Mouse (Mus musculus): ENCODE data around the gene Wdr26. TPM values are rescaled to one million over a fixed set of nuclear protein-coding genes. Genes with fewer than 3 reads are reported as not detected.

Wdr26 gene
- total and polyA plus RNA-seq, 2 experiments from 2014 or later: 40.1 to 47.4 TPM

GRCm38 (mm10) chr1:181214296-181215035 lies 2.7 kb upstream of the Wdr26 start:
- Histone ChIP-seq H3K4me3 (ENCODE audit: low read length) (no peak overlapping the region), H3K4me1 (ENCODE audit: insufficient read depth, low read length) (peaks cover 6% of the 10 kb centered on the region), H3K9me3 (ENCODE audit: low read length) (no peaks in the 10 kb centered on the region), H3K36me3 (ENCODE audit: insufficient read depth, low read length) (no peaks in the 10 kb centered on the region), H3K27ac (no peak overlapping the region), H3K4me2 (ENCODE audit: low read depth, low read length) (no peak overlapping the region), H3K9ac (replicated peaks; ENCODE audit: low read length) (no peak overlapping the region), H3K27me3 (ENCODE audit: insufficient read depth, low read length) (no peaks in the 10 kb centered on the region)
- WGBS: 87% methylated on average over 8 of the region's 8 CpGs
- ATAC-seq (no peak), DNase-seq (ENCODE audit: low spot score) (no peak)
- no peak for TF ChIP-seq CTCF (IDR thresholded peaks at IDR 0.05; ENCODE audit: low read depth)

- Histone ChIP-seq H3K4me2 (ENCODE audit: low read depth, low read length) (peak overlapping the region; percentile 86), H3K27me3 (ENCODE audit: insufficient read depth, low read length) (no peaks in the 10 kb centered on the region), H3K9ac (replicated peaks; ENCODE audit: low read length) (peak overlapping the region; percentile 99), H3K27ac (peak overlapping the region; percentile 93), H3K4me1 (ENCODE audit: insufficient read depth, low read length) (peaks cover 6% of the 10 kb centered on the region), H3K4me3 (ENCODE audit: low read length) (peak overlapping the region; percentile 97), H3K36me3 (ENCODE audit: insufficient read depth, low read length) (peaks cover 3% of the 10 kb centered on the region; the same call in 1 of the 2 replicates), H3K9me3 (ENCODE audit: low read length) (no peaks in the 10 kb centered on the region)
- 2% methylated on average over 24 of the region's 72 CpGs for WGBS
- DNase-seq (ENCODE audit: low spot score) (peak; percentile 36), ATAC-seq (peak; percentile 49)
- no peak for TF ChIP-seq CTCF (IDR thresholded peaks at IDR 0.05; ENCODE audit: low read depth)
Observed at GRCm38 (mm10) chr1:181211403-181211919, 340 bp downstream of the Wdr26 start.

DNA sequence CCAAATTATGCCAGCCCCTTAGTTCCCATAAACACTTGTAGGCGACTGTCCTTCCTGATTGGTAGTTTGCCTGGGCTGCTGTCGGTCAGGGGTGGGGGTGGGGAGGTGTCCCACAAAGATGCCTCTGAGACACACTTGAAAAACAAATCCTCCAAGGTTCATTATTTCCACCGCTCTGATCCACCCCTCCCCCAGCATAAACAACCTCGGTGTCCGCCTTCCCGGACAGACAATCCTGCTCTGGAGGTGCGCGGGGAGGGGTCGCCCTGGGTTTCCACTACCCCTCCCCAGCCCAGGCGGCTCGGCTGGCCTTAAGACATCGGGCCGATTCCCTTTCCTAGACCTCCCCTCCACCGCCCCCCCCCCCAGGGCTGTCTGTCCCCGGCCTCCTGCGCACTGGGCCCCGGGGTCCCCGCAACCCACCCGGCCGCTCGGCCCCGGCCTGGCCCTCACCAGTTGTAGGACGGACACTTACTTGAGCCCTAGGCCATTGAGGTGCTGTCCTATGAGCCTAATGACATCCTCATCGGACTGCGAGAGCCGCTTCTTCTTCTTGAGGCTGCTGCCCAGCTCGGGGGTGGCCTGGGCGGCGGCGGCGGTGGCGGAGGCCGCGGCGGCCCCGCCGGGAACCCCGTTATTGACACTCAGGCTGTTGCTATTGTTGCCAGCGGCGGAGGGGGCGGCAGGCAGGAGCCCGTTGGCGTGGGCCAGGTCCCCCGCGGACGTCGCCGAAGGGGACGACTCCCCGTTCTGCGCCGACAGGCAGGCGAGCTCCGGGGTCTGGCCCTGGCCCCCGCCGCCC lies 999 bp downstream of the Wdr26 start:
- DNase-seq (ENCODE audit: low spot score): peak; percentile 47
- H3K4me2 ChIP-seq (ENCODE audit: low read depth, low read length): peak overlapping the region; percentile 86
- H3K4me1 ChIP-seq (ENCODE audit: insufficient read depth, low read length): peaks cover 6% of the 10 kb centered on the region
- no peaks in the 10 kb centered on the region for H3K27me3 ChIP-seq (ENCODE audit: insufficient read depth, low read length)
- peak overlapping the region; percentile 99 for H3K9ac ChIP-seq (replicated peaks; ENCODE audit: low read length)
- peak overlapping the region; percentile 97 for H3K4me3 ChIP-seq (ENCODE audit: low read length)
- no peaks in the 10 kb centered on the region for H3K9me3 ChIP-seq (ENCODE audit: low read length)
- H3K36me3 ChIP-seq (ENCODE audit: insufficient read depth, low read length): peaks cover 3% of the 10 kb centered on the region; the same call in 1 of the 2 replicates
- no peak for TF ChIP-seq CTCF (IDR thresholded peaks at IDR 0.05; ENCODE audit: low read depth)
- H3K27ac ChIP-seq: peak overlapping the region; percentile 93
- WGBS: under 1% methylated on average over 45 of the region's 56 CpGs
- ATAC-seq: peak; percentile 46

GRCm38 (mm10) chr1:181210147-181210546 lies 1.7 kb downstream of the Wdr26 start:
- TF ChIP-seq CTCF (IDR thresholded peaks at IDR 0.05; ENCODE audit: low read depth): no peak
- peaks cover 6% of the 10 kb centered on the region for H3K4me1 ChIP-seq (ENCODE audit: insufficient read depth, low read length)
- 12% methylated on average over 4 of the region's 4 CpGs for WGBS
- 0 out of 2 replicates have a peak overlapping the region, but pooled peaks have one; percentile 93 for H3K27ac ChIP-seq
- ATAC-seq (no peak), DNase-seq (ENCODE audit: low spot score) (no peak)
- H3K4me2 ChIP-seq (ENCODE audit: low read depth, low read length): peak overlapping the region; percentile 86
- peak overlapping the region; percentile 97 for H3K4me3 ChIP-seq (ENCODE audit: low read length)
- H3K9me3 ChIP-seq (ENCODE audit: low read length): no peaks in the 10 kb centered on the region
- peak overlapping the region; percentile 99 for H3K9ac ChIP-seq (replicated peaks; ENCODE audit: low read length)
- no peaks in the 10 kb centered on the region for H3K27me3 ChIP-seq (ENCODE audit: insufficient read depth, low read length)
- H3K36me3 ChIP-seq (ENCODE audit: insufficient read depth, low read length): peaks cover 3% of the 10 kb centered on the region; the same call in 1 of the 2 replicates

GRCm38 (mm10) chr1:181199446-181199845 lies 12.4 kb downstream of the Wdr26 start:
- Histone ChIP-seq H3K27me3 (ENCODE audit: insufficient read depth, low read length) (no peaks in the 10 kb centered on the region), H3K4me1 (ENCODE audit: insufficient read depth, low read length) (no peaks in the 10 kb centered on the region)
- ATAC-seq: no peak

GRCm38 (mm10) chr1:181188925-181189324 lies 22.9 kb downstream of the Wdr26 start:
- H3K27ac ChIP-seq: no peak overlapping the region
- no peaks in the 10 kb centered on the region for H3K27me3 ChIP-seq (ENCODE audit: insufficient read depth, low read length)
- whole genome bisulfite sequencing: 97% methylated on average over 4 of the region's 4 CpGs
- H3K9me3 ChIP-seq (ENCODE audit: low read length): no peaks in the 10 kb centered on the region
- no peak for TF ChIP-seq CTCF (IDR thresholded peaks at IDR 0.05; ENCODE audit: low read depth)
- DNase-seq (ENCODE audit: low spot score): no peak
- no peak overlapping the region for H3K4me2 ChIP-seq (ENCODE audit: low read depth, low read length)
- no peak overlapping the region for H3K9ac ChIP-seq (replicated peaks; ENCODE audit: low read length)
- peaks cover 51% of the 10 kb centered on the region for H3K36me3 ChIP-seq (ENCODE audit: insufficient read depth, low read length)
- H3K4me3 ChIP-seq (ENCODE audit: low read length): no peak overlapping the region
- no peak for ATAC-seq
- no peaks in the 10 kb centered on the region for H3K4me1 ChIP-seq (ENCODE audit: insufficient read depth, low read length)

More at GRCm38 (mm10) chr1:181199446-181199845, 12.4 kb downstream of the Wdr26 start:
- H3K4me3 ChIP-seq (ENCODE audit: low read length): no peak overlapping the region
- peaks cover 59% of the 10 kb centered on the region for H3K36me3 ChIP-seq (ENCODE audit: insufficient read depth, low read length)
- no peak for DNase-seq (ENCODE audit: low spot score)
- TF ChIP-seq CTCF (IDR thresholded peaks at IDR 0.05; ENCODE audit: low read depth): no peak
- H3K9ac ChIP-seq (replicated peaks; ENCODE audit: low read length): no peak overlapping the region
- no peaks in the 10 kb centered on the region for H3K9me3 ChIP-seq (ENCODE audit: low read length)
- no peak overlapping the region for H3K4me2 ChIP-seq (ENCODE audit: low read depth, low read length)
- WGBS: 90% methylated on average over 4 of the region's 4 CpGs
- no peak overlapping the region for H3K27ac ChIP-seq
